Mouse (Mus musculus): ENCODE measurements around the gene Cyb5d1. TPM values are rescaled to one million over a fixed set of nuclear protein-coding genes. Genes with fewer than 3 reads are reported as not detected.

The Cyb5d1 gene
- total RNA-seq, 2 experiments from 2014 or later, result 26.1 to 29.3 TPM

DNA sequence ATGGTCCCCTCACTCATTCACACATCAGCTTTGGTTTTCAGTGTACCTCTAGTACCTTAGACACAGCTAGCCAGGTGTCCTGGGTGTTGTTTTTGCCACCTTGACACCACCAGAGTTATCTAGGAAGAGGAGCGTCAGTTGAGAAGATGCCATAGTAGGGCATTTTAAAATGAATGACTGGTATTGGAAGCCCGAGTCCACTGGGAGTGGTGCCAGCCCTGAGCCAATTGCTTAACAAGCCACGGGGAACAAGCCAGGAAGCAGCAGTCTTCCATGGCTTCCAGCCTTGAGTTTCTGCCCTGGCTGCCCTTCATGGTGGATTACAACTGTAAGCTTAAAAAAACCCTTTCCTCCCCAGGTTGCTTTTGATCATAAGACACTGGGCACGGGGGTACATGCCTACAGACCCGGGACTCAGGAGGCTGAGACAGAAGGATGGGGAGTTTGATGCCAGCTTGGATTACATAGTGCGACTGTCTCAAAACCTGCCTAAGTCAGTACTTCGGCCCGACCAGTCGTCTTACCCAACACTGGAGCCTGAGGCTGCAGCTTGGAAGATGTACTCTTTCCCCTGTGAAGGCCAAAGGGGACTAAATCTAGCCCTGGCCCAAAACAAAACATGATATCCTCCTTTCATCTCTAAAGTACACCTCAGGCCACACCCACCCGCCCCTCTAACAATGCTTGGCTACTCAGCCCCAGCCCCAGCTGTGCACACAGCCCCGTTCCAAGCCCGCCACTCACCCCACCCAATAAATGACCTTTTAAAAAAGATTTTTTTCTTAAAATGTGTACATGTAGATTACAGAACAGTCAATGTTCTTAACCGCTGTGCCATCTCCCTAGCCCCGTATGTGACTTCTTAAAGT is 5.7 kb downstream of the Cyb5d1 start:
- no peak for DNase-seq (ENCODE audit: low spot score)
- intact Hi-C loops (cut with DNase I), result loop anchor here (1.0 to 10.0 kb wide), 4 partner anchors 57 to 195 kb away; partner anchors contain the start of gene Alox8

DNA sequence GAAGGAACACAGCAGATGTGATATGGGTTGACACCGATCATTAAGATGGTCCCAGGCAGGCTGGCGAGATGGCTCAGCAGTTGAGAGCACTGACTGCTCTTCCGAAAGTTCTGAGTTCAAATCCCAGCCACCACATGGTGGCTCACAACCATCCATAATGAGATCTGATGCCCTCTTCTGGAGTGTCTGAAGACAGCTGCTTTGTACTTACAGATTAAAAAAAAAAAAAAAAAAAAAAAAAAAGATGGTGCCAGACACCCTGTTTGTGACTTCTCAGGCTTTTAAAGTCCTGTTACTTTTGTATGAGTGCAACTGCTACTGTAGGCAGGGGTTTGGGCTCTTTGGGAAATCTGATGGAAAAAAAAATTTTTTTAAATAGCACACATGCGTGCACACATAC is 6.8 kb downstream of the Cyb5d1 start:
- no peak for DNase-seq (ENCODE audit: low spot score)
- intact Hi-C loops (cut with DNase I), result loop anchor here (1.0 to 10.0 kb wide), 2 partner anchors 116 to 194 kb away; partner anchors contain the start of gene Alox8

DNA sequence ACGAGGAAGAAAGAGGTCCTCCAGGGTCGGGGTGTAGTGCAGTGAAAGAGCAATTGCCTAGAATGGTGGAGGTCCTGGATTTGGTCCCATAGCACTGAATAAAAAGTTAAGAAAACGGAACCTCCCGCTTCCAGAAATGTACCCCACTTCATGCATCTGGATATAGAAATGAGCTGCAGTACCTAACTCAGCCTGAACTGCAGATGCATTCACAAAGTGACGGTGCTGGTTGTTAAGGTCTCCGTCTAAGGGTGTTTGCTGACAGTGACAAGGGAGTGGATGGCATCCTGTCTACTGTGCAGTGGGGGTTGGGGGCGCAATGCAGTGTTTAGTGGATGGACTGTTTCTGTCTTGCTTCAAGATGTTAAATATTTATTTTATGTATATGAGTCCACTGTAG is 8.7 kb downstream of the Cyb5d1 start:
- DNase-seq (ENCODE audit: low spot score), result no peak
- intact Hi-C loops (cut with DNase I), result loop anchor here (10.0 kb wide), 1 partner anchor 192 kb away; the partner anchor contains the start of gene Alox8

DNA sequence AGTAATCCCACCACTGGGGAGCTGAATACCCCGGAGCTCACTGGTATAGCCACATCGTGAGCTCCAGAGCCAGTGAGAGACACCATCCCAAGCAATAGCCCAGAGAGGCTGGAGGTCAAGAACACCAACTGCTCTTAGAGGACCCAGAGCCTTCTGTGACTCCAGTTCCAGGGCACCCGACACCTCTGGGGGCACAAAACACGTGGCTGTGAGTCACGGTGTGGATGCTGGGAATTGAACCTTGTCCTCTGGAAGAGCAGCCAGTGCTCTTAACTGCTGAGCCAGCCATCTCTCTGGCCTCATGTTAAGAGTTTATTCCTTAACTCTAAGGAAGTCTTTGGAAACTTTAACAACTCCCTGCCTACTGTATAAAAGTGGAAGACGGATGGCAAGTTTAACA is 10.5 kb downstream of the Cyb5d1 start:
- intact Hi-C loops (cut with DNase I), result loop anchor here (10.0 kb wide), 1 partner anchor 190 kb away; the partner anchor contains the start of gene Alox8

DNA sequence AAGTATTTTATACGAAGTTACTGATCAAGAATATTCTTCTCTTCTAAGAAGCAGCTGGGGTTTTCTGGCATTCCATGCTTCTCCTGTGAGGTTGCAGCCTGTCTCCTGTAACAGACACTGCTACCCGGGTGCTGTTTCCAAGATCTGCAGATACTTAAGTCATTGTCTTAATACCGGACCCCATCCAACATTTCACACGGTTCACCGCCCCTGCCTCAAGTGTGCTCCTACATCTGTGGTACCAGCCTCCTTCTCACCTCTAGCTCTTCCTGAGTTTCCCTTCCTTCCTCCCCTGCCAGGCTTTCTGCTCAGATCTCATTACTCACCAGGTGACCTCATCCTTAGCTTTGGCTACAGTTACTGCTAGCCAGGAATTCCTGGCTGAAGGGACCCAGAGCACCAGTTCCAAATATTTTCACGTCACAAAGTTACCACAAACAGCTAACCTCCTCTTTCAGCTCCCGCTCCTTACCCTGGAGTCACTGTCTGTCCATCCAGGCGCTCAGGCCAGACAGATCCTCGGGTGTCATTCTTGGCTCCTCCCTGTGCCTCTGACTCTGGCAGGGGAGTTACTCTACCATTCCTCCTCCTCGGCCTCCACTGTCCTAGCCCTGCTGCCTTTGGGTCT is 12.8 kb downstream of the Cyb5d1 start:
- intact Hi-C loops (cut with DNase I), result loop anchor here (10.0 kb wide), 1 partner anchor 188 kb away; the partner anchor contains the start of gene Alox8
- DNase-seq (ENCODE audit: low spot score), result no peak

More for the DNA sequence above, 10.5 kb downstream of the Cyb5d1 start:
- DNase-seq (ENCODE audit: low spot score), result no peak

DNA sequence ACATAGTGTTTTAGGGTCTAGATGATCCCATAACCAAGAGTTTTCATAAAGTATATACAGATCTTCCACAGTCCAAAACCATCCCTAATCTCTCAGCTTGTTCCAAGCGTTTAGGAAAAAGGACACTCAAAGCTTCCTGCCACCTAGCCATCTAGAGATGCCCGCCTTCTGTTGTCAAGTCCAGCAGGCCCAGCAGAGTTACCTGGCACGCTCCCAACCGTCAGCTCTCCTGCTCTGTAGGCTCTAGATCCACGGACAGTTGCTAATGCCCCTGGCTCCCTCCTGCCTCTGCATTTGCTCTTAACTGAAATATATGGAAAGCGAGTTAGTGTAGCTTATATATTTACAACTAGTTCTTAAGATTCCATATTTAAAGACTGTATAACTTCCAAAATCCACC is 14.1 kb downstream of the Cyb5d1 start:
- intact Hi-C loops (cut with DNase I), result loop anchor here (10.0 kb wide), 1 partner anchor 187 kb away; the partner anchor contains the start of gene Alox8
- no peak for DNase-seq (ENCODE audit: low spot score)

DNA sequence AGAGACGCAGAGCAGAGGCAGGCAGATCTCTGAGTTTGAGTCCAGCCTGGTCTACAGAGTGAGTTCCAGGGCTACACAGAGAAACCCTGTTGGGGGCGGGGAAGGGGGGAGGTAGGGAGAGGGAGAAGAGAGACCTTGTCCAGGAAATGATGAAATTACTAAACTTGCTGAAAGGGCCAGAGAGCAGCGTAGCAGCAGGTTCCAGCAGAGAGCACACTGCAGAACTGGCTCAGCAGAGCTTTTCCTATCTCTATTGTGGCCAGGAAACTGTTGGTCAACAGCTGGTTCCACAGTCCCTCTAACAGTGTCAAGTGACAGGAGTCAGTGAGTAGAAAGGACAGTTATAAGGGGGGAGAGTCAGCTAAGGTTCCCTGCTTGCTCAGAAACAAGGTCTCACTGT is 15.8 kb downstream of the Cyb5d1 start:
- intact Hi-C loops (cut with DNase I), result no loop called here
- DNase-seq (ENCODE audit: low spot score), result no peak

DNA sequence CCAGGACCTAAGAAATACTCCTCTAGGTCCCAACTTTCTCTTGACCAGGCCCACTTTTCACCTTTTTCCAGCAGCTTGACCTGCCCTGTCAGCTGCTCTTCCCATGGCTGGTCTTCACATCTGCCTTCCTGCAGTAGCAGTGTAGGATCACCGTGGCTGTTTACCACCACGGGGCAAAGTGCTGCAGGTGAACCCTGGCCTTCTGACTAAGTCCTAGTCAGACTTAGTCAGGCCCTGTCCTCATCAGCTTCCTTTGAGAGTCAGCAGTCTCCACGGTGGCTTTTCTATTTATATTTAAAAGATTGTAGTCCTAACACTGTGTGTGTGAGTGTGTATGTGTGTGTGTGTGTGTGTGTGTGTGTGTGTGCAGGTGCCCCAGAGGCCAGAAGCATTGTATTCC is 17.7 kb downstream of the Cyb5d1 start:
- DNase-seq (ENCODE audit: low spot score), result no peak
- intact Hi-C loops (cut with DNase I), result no loop called here

DNA sequence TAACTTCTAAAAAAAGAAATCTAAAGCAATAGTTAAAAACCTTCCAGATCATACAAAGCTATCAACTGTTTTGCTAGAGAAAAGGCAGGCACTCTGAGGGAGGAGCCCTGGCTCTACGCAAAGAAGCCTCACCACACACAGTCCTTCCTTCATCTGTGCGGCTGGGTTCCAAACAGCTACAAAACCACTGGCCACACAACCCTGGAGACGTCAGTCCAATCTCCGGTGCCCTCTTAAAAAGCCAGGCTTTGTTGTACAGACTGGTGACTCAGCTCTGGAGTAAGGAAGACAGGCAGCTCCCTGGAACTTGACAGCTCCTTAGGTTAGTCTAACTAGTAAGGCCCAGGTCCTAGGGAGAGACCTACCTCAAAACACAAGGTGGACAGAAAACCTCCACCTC is 19.8 kb downstream of the Cyb5d1 start:
- intact Hi-C loops (cut with DNase I), result no loop called here

DNA sequence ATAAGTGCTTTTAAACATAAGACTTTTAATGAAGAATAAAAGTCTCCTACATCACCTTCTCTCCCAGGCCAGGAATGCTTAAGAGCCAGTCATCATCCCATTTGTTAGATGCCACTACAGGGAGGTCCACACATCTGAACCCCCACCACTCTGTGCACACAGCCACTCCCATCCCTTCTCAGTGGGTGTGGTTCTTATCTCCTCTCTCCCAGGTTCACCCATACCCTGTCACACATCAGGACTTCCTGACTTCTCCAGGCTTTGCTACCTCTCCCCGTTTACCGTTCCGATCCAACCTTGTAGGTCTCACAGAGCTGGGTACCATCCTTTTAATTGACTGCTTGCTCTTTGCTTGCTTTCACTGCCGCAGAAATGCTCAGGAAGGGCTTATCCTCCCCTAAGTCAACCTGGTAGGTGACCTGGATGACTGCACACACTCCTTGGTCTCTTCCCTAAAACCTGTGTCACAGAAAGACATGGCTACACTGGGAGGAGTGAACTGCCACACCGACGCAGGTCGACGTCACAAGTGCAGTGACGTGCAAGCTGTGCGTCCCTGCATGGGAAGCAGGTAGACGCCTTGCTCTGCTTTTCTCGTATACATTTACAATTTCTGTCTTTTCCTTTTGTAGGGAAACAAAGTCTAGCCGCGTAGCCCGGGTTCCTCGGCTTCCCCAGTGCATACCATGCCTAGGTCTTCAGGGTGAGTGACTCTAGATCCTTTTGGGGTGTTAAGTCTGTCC is 22.0 kb downstream of the Cyb5d1 start:
- DNase-seq (ENCODE audit: low spot score), result no peak
- intact Hi-C loops (cut with DNase I), result no loop called here

More for the DNA sequence above, 19.8 kb downstream of the Cyb5d1 start:
- DNase-seq (ENCODE audit: low spot score), result no peak

DNA sequence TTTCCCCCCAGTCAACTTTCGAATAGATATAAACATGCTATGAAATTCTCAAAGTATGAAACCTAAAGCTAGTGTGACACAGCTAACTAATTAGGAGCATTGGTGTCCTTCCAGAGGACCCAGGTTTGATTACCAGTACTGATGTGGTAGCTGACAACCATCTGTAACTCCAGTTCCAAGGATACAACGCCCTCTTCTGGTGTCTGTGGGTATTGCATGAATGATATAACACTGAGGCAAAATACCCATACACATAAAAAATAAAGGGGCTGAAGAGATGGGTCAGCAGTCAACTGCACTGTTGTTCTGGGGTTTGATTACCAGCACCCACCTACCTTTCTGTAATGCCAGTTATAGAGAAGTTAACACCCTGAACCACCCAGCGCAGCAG is 22.7 kb downstream of the Cyb5d1 start:
- DNase-seq (ENCODE audit: low spot score), result no peak
- intact Hi-C loops (cut with DNase I), result no loop called here

DNA sequence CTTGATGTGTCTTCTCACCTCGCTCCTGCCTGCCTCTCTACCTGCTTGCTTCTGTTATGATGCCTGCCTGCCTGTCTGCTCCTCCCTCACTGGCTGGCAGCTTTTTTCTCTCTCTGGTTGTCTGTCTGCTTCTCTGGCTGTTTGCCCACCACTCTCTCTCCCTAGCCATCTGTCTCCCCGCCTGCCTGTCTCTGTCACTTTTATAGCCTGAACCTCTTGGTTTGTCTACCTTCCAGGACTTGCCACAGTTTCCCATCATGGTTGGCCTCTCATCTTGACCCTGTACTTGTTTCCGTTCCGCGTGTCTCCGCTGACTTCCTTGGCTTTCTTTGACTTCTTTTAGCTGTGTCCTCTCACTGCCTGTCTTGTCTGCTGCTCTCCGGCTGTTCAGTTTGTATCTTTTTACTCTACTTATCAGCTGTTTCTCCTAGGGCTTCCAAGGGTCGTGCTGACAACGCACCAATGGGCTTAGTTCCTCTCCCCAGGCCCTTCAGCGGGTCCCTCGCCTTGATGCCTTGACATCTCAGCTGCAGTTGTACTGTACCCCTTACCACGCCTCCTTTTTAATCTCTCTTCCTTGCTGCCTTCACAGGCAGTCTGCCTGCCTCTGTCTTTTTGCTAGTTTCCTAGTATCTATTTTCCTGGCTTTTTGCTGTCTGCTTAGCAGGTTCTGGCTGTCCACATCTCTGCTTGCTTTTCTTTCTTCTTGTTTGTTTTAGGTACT is 23.2 kb downstream of the Cyb5d1 start:
- intact Hi-C loops (cut with DNase I), result no loop called here
- DNase-seq (ENCODE audit: low spot score), result no peak

DNA sequence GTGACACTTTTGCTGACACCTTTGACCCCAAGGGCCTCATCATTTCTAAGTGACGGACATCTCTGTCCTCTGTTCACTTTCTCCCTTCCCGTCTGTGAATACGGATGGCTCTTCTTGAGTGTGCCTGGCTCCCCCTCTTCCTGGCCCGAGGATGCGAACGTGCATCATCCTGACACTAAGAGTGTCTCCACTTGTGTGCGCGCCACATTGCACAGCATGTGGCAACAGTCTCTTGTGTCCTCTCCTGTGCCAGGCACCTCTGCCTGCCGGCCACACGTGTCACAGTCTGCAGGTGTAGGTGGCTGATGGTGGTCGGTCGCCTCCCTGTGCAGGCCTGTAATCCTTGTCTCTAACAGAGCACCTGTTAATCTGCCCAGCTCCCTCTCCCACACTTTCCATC is 23.8 kb downstream of the Cyb5d1 start:
- DNase-seq (ENCODE audit: low spot score), result no peak
- intact Hi-C loops (cut with DNase I), result no loop called here

DNA sequence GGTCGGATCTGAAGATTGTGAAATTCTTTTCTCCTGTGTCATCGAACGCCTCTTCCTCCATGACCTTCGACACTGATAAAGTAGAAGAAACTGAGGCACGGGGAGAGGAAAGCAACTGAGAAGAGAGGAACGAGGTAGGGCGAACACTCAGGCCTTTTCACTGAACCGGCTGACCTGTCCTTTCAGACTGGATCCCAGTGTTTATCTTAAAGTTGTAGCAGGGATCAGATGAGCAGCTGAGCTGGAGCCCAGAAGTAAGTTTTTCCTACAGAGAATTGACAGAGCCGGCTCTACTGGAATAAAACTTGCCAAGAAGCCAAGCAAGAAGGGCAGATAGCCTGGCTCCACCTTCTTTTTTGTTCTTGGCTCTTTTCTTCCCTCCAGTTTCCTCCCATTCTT is 24.6 kb downstream of the Cyb5d1 start:
- intact Hi-C loops (cut with DNase I), result no loop called here
- DNase-seq (ENCODE audit: low spot score), result no peak

DNA sequence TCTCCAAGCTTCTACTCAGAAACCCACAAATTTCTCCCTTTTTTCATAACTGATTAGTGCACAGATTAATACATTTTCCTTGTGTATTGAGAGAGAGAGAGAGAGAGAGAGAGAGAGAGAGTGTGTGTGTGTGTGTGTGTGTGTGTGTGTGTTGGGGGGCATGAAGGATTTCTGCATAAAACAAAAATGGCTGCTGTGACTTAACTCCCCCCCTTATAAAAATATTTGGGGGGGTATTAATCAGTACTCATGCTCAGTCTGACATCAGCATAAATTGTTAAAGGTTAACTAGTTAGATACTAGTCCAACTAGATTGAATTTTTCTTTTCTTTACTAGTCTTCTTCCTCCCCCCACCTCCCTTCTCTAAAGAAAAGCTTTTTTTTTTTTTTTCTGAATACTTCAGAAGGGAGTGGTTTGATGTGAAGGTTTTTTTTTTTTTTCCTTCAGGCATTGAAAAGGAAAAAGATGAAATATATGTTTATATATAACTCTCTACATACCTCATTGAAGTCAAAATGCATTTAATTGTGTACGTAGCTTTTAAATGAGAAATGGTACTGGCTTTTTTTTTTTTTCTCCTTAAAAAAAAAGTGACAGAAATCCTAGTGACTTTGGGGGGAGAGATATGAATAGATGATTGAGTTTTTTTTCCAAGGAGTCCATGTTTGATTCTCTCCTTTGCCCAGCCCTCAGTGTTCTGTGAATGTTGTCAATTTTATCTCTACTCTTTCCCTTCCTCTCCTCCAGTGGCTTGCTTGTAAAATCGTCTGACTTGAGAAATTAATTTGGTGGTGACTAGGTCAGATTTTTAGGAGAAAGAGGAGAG is 25.2 kb downstream of the Cyb5d1 start:
- DNase-seq (ENCODE audit: low spot score), result no peak
- intact Hi-C loops (cut with DNase I), result no loop called here

DNA sequence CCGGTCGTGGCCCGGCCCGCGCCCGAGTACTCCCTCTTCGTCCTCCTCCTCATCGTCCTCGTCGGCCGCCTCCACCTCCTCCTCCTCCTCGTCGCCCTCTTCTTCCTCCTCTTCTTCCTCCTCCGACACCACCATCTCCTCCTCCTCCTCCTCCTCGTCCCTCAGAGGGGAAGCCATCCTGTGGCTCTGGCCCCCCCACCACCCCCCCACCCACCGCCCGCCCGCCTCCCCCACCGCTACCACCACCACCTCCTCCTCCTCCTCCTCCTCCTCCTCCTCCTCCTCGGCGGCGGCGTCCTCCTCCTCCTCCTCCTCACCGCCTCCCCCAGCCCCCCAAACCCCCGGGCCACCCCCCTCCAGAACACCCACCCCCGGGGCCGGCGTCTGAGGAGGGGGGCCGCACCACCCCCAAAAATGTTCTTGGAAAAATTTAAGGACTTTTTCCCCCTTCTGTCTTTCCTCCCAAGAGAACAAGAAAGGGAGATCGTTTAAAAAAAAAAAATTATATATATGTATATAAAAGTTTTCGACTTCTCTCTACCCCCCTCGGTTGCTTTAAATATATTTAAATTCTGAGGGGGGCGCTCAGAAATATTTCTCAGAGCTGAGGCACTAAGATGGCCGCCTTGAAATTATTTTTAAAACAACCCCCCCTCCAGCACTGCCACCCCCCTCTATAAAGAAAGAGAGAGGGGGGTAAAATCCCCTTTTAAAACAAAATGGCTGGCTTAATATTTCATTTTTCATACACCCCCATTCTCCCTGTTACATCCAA is 26.0 kb downstream of the Cyb5d1 start, which contains the start of gene Chd3:
TSS of gene Chd3 (minus strand) at position 192 of the 775 bp plus-strand sequence.
- intact Hi-C loops (cut with DNase I), result no loop called here
- DNase-seq (ENCODE audit: low spot score), result no peak

DNA sequence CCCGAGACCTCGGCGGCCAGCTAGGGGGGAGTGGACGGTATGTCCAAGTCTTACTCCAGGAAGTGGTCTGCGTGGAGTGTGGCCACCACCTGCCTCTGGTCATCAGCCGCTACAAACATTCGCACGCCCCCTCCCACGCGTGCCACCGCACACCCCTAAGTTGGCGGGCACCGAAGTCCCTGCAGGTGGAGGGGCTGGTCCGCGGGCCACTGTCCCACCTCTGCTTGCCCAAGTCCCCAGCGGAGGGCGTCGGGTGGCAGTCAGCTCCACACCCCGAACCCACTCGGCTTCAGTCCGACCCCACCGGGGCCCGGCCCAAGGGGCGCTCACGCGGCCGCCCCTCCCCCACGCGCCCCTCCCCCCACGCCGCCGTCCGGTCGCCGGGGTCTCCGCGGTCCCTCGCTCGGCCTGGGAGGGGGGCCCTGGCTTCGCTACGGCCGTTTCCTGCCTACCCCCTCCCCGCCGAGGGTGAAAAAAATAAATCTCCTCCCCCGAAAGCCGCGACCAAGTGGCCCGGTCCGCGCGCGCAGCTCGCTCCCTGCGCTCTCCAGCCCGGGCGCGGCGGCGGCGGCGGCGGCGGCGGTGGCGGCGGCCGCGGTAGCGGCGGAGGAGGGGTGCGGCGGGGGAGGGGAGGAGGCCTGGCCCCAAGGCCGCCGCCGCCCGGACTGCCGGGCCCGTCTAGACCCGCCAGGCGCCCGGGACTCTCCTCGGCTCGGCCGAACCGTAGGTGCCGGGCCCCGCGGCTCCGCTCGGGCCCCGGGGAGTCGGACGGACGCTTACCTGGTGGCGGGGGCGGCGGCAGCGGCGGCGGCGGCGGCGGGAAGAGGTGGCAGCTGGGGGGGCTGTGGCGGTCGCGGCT is 26.8 kb downstream of the Cyb5d1 start:
- DNase-seq (ENCODE audit: low spot score), result peak; percentile 13
- intact Hi-C loops (cut with DNase I), result no loop called here

Measured in heart, postnatal 25 days (tissue).